Mouse (Mus musculus) testis, postnatal 14 days (tissue): ENCODE measurements around the gene Golga4.

Experiments used
- DNase-seq: peaks from one replicate; pipeline ENCODE4 v3.0.0; 2021; ENCODE audit warnings: low spot score

Golga4 gene

DNA sequence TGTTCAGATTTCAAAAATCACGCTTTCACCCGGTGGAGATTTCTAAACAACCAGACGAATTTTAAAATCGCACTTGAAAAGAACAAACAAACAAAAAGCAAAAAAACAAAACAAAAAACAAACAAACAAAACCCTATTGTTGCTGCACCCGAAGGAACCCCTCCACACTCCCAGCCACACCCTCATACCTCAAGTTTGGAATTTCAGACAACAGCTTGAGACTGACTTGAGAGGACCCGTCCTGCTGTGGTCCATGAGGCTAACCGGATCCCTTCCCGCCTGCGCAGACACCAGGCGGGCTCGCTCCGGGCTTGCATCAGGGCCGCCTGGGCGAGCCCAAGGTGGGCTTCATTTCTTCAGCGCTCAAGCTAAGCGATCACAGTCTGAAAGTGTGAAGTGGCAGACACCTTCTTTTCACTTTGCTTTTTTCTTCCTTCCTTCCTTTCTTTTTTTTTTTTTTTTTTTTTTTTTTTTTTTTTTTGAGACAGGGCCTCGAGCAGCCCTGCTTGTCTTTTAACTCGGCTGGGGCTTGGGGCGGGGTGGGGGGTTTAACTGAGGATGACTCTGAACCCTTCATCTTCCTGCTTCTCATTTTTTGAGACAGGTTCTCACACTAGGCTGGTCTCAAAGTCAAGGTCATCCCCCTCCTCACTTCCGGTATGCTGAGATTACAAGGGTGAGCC, 17.0 kb upstream of the Golga4 start:
- no peak for DNase-seq

- DNase-seq, result peak; percentile 52
These were observed 16.5 kb upstream of the Golga4 start for GRCm38 (mm10) chr9:118489579-118490019.

DNA sequence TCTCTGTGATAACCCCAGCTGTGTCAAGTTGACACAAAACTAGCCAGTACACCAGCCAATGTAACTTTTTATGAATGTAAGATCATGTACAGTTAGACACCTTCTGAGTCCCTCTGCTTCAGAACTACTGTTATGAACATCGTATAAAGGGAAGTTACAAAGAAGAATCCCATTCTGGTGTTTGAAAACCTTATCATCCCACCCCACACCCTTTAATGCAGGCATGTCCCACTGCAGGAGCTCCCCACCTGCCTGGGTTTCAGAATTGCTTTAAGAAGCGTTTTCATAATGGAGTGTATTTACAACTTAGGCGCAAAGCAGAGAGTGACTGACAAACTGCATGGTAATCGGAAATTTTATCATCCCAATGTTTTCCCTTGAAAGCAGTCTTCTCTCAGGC, 14.9 kb upstream of the Golga4 start:
- no peak for DNase-seq

GRCm38 (mm10) chr9:118492932-118493698, 13.0 kb upstream of the Golga4 start:
- DNase-seq, result no peak

DNA sequence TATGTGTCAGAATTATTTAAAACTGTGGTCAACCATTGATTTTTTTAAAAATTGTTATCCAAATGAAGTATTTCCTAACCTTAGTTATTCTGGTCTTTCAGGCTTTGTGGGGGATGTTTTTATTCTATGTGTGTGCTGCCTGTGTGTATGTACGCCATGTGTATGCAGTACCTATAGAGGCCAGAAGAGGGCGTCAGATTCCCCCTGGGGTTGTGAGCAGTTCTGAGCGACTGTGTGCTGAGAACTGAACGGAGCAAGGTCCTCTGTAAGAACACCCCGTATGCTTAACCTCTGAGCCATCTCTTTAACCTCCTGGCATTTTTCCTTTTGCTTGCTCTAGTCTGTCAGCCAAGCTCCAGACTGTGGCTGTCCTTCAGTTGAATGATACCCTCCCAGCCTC, 12.0 kb upstream of the Golga4 start:
- DNase-seq, result no peak

- no peak for DNase-seq
These were observed 10.1 kb upstream of the Golga4 start for GRCm38 (mm10) chr9:118495933-118496332.

GRCm38 (mm10) chr9:118496952-118497351, 9.1 kb upstream of the Golga4 start:
- DNase-seq, result no peak

- no peak for DNase-seq
These were observed 8.0 kb upstream of the Golga4 start for GRCm38 (mm10) chr9:118498061-118498460.

GRCm38 (mm10) chr9:118500963-118501362, 5.1 kb upstream of the Golga4 start:
- no peak for DNase-seq

GRCm38 (mm10) chr9:118504656-118505055, 1.4 kb upstream of the Golga4 start:
- DNase-seq, result no peak

DNA sequence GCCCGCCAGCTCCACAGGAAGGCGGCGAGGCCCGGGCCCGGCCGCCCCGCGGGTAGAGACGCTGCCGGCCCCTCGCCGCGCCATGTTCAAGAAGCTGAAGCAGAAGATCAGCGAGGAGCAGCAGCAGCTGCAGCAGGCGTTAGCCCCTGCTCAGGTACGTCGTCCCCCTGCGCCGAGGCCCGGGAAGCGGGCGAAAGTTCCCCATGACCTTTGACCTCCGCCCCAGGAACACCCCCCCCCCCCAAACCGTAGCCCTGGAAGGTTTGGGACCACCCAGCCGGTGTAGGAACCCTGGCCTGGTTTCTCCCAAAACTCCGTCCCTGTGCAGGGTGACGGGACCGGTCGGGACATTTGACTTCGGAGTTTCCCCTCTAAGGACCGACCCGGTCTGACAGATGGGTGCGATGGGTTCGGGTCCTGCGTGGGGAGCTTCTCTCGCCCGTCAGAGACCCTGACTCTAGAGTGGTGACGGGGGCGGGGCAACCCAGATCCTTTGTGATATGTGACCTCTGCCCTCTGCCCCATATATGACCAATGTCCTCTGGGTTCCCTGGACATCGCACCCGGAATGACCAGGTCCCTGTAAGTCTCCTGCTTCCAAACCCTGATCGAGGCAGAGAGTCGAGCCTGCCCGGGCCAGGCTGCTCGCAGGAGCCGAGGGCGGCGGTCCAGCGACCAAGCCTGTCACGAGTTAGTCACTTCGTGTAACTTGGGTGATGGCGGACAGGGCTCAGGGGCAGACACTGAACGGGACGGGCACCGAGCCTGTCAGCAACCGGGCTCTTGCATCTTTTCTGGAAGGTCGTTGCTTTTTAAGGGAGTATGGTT, 551 bp downstream of the Golga4 start:
- peak; percentile 52 for DNase-seq

DNA sequence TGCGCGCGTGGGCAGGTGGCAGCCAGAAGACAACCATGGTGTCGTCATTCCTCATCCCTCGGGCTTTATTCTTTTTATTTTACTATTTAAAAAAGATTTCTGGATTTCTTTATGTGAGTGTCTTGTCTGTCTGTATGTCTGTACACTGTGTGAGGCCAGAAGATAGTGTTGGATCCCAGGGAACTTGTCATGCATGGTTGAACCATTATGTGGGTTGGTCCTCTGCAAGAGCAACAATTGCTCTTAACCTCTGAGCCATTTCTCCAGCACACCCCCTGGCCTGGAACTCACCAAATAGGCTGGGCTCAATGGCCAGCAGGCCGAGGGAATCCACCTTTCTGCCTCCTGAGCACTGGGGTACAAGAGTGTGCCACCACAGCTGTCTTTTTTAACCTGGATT, 1.5 kb downstream of the Golga4 start:
- no peak for DNase-seq

GRCm38 (mm10) chr9:118508601-118509000, 2.5 kb downstream of the Golga4 start:
- no peak for DNase-seq

DNA sequence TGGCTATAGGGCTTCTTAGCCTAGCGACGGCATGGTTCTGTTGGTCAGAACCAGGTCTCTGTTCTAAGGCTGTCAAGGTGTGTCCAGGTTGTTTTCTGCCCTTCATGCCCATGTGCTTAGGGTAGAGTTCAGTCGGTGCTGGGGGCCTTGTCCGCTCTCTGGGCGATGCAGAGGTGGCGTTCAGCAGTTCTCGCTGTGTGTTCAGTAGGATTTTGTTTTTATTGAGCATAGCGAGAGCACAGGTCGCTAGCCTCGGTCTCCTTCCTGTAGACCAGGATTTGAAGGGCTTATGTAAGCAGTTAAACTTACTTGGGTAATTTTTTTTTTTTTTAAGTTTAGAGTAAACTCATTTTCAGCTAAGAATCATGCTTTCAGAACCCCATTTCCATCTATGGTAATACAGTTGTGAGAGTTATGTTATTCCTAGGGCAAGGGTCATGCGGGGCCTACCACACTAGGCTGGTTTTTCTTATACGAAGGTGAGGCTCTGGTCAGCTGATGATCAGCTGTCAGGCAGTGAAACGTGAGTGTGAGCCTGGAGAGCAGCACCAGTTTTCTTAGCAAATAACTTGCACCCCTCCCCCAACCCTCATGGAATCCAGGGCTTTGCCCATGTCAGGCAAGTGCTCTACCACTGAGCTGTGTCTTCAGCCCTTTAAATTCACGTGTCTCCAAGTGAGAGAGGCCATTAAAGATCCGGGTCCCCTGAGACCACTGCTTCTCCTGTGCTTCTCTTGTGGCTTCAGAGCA, 5.0 kb downstream of the Golga4 start:
- DNase-seq, result no peak

- DNase-seq, result no peak
These were observed 6.7 kb downstream of the Golga4 start for GRCm38 (mm10) chr9:118512681-118513233.

GRCm38 (mm10) chr9:118515476-118515875, 9.4 kb downstream of the Golga4 start:
- no peak for DNase-seq

GRCm38 (mm10) chr9:118516162-118516561, 10.1 kb downstream of the Golga4 start:
- no peak for DNase-seq

- DNase-seq, result no peak
These were observed 11.6 kb downstream of the Golga4 start for GRCm38 (mm10) chr9:118517619-118518018.

- no peak for DNase-seq
These were observed 13.0 kb downstream of the Golga4 start for GRCm38 (mm10) chr9:118519101-118519500.

GRCm38 (mm10) chr9:118520011-118520410, 13.9 kb downstream of the Golga4 start:
- no peak for DNase-seq

- DNase-seq, result no peak
These were observed 14.8 kb downstream of the Golga4 start for GRCm38 (mm10) chr9:118520858-118521257.

- DNase-seq, result no peak
These were observed 15.6 kb downstream of the Golga4 start for GRCm38 (mm10) chr9:118521659-118522058.
